Mouse (Mus musculus): ENCODE results near the gene Traf1. TPM values are rescaled to one million over a fixed set of nuclear protein-coding genes. Genes with fewer than 3 reads are reported as not detected.

Traf1 gene
- total RNA-seq, 2 experiments from 2014 or later: 1.1 to 3.0 TPM

DNA sequence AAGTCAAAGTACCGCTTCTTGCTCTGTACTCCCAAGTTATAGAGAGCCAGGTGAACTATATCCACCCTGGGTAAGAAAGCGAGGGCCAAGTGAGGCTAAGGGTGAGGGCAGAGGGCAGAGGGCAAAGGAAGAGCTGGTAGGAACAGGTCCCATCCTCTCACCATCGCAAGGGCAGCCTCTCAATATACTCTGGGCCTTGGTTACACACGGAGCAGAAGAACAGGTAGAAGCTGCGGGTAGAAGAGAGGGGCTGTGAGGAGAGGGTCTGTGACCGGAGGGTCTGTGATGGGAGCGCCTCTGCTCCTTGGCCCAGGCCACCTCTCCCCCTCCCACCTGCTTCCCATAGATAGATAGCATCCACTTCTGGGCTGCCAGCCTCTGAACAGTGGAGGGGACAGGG lies 58.4 kb downstream of the Traf1 start:
- no peak for DNase-seq (ENCODE audit: low spot score in 2 of 2)

DNA sequence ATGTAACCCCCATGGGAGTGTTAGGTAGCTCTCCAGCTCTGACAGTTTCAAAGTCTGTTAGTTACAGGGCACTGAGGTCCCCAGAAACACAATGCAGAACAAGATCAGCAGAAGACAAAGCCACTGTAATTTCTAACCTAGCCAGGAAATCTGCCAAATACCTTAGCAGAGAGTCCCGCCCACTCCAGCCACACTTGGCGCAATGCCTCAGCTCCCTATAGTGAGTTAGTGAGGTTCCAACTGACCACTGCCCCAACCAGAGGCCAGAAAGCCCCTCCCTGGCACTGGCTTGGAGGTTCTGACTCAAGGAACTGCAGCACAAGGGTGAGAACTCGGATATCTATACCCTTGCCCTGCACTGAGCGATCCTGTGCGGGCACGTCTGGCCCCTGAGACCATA lies 58.8 kb downstream of the Traf1 start:
- no peak for DNase-seq (ENCODE audit: low spot score in 2 of 2)

DNA sequence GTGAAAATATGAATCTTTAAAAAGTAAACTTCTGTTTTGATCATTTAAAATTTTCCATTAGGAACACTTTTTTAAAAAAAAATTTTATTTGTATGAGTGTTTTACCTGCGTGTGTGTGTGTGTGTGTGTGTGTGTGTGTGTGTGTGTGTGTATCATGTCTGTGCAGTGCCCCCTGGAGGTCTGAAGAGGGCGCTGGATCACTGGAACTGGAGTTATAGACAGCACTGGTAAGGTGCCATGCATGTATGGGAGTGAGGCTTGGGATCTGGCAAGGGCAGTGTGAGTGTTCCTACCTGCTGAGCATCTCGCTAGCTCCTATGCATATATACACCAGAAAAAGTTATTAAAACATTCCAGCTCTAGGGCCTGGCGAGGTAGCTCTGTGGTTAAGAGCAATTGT lies 59.8 kb downstream of the Traf1 start:
- DNase-seq (ENCODE audit: low spot score in 2 of 2): no peak

DNA sequence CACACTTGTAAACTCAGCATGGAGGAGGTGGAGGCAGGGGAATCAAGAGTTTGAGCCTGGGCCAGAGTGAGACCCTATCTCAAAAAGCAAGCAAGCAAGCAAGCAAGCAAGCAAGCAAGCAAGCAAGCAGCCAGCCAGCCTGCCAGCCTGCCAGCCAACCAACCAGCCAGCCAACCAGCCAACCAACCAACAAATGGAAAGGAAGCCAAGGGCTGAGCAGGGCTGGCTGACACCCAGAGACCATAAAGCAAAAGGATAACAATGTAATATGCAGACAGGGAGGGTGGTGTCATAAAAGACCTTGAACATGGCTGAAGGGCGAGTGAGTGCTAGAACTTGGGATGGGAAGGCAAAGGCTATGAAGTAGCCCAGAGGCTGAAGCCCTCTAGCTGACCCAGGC lies 61.2 kb downstream of the Traf1 start:
- DNase-seq (ENCODE audit: low spot score in 2 of 2): no peak

DNA sequence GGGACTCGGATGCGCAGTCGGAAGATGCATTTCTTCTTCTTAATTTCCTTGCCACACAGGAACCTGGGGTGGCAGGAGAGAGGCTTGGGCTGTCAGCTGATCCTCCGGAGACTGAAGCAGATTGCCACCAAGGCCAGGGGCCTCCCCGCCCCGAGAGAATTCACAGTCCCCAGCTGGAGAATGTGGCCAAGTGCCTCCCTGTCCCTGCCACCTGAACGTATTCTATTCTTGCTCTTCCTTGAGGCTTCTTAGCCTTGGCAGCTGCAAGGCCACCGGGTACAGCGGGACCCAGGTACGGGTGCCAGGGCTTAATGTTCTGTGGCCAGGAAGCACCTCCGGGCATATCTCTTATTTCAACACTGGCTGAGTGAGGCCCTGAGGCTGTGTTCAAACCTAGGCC lies 61.9 kb downstream of the Traf1 start:
- no peak for DNase-seq (ENCODE audit: low spot score in 2 of 2)

DNA sequence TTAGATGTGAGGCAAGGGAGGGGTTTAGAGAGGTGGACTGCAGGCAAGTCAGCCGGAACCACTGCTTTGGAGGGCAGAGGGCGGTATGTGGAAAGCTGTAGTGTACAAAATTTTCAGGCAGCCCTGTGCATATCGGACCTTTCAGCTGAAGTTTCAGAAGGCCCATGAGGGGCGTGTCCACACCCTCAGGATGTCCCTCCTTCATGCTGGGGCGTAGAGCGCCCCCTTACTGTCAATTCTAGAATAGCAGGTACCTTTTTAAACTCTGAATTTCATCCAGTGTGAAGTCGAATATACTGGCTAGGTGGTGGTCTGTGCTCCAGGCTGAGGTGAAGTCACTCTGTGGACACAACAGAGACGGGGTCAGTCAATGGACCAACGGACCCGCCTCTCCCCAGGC lies 63.8 kb downstream of the Traf1 start:
- no peak for DNase-seq (ENCODE audit: low spot score in 2 of 2)

DNA sequence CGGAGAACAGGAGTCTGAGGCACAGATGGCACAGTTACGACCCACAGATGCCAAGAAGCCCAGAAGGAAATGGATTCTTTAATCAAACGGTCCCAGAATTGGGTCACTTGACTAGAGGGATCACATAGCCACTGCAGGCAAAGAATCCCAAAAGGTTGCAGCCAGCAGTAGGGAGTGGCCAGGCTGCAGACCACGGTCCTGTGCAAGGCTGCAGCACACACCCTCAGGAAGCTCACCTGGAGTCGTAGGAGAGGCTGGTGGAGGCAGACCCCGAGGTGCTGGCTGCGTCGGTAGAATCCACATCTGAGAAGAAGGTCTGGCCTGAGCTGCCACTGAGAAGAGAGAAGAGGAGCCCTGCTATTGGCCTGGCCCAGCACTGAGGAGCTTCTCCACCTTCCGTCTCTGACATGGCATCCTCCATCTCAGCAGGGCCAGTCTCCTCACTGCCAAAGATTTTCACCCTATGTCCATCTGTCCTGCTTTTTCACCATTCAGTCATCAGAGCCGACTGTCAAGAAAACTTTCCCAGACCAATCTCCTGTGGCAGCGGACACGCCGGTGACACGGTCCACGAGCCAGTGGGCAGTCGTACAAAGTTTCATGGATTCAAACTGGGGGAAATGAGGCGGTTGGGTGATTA lies 64.6 kb downstream of the Traf1 start:
- no peak for DNase-seq (ENCODE audit: low spot score in 2 of 2)

DNA sequence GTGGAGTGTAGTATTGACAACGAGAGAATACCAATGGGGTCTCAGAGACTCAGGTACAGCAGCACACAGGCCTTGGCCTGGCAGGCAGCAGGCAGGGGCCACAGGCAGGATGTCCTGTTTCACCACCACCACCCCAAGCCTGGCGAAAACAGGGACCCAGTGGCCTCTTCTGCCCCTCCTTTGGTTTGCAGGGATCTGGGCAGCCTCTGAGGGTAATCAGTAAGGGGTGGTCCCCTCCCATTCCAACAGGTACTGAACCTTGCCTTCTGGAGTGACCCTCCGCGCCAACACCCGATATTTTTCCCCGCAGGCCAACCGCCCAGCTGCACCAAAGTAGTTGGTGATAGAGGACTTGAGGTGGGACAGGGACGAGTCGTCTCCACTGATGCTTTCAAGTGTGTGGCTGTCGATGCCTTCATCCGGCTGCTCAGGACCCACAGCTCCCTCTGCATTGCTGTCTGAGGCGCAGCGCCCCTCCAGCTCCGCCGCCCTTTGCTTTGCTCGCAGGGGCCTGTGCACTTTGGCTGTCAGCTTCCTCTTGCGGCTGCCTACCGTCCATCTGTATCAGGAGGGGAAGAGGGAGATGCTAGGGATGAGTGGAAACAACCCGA lies 66.0 kb downstream of the Traf1 start:
- DNase-seq (ENCODE audit: low spot score in 2 of 2): no peak

DNA sequence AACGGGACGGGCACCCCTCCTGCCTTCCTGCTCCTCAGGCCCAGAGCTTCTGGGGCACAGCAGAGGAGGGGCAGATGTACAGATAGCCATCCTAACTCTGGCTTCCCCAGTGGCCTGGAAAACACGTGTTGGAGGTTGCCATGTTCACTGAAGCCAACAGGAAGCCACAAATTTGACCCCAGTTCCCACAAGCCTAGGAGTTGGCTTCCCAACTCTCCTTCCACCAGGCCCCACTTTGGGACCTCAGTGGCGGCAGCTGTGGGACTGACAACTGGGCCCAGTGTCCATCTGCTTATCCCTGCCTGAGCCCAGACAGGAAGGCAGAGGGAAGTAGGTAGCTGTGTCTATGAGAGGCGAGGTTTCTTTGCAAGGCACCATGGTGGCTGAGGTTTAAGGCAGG lies 67.6 kb downstream of the Traf1 start:
- DNase-seq (ENCODE audit: low spot score in 2 of 2): no peak

Other genes with a start within 250 kb of the Traf1 start
- 100 to 1,000 TPM; 106 to 107 TPM for gene Gapvd1, start 206.5 kb downstream of the Traf1 start, total RNA-seq (2021)
- 100 to 1,000 TPM; 278 to 351 TPM for gene Hspa5, start 189.8 kb downstream of the Traf1 start, total RNA-seq (2021)
- gene Rabepk, start 161.9 kb downstream of the Traf1 start, total RNA-seq (2021): 10 to 100 TPM; 22.7 to 28.5 TPM
- 10 to 100 TPM; 87.7 to 88.8 TPM for gene Fbxw2, start 135.5 kb downstream of the Traf1 start, total RNA-seq (2021)
- gene Gm34653, start 128.8 kb downstream of the Traf1 start, total RNA-seq (2021): not detected
- 1 to 10 TPM in 1 of 2 experiments, under 1 TPM in 1; 0.65 to 1.0 TPM for gene Cutal, start 87.4 kb downstream of the Traf1 start, total RNA-seq (2021)
- 10 to 100 TPM; 37.3 to 42.7 TPM for gene Psmd5, start 86.8 kb downstream of the Traf1 start, total RNA-seq (2021)
- 1 to 10 TPM; 1.0 to 2.2 TPM for gene Phf19, start 47.7 kb downstream of the Traf1 start, total RNA-seq (2021)
- under 1 TPM; 0.18 to 0.67 TPM for gene Hc, start 99.7 kb upstream of the Traf1 start, total RNA-seq (2021)
- under 1 TPM; 0.21 to 0.52 TPM for gene AI182371, start 139.8 kb upstream of the Traf1 start, total RNA-seq (2021)
- gene Cntrl, start 147.7 kb upstream of the Traf1 start, total RNA-seq (2021): 10 to 100 TPM; 10.5 to 12.4 TPM
- 100 to 1,000 TPM; 229 to 234 TPM for gene Rab14, start 239.3 kb upstream of the Traf1 start, total RNA-seq (2021)

Data from layer of hippocampus, postnatal 14 days (tissue).